In genomic region chrX:142517205-142517604, GRCm38 (mm10) we compare ENCODE assay signal across 20 mouse cellular contexts.
"Had no signal": no experiment of that assay in that cellular context is flagged by ENCODE, and none has a peak within 500 bp of the region (broad histone marks: within the 10 kb centered on the region; RNA-seq: fewer than 3 reads in every experiment).

No protein-coding gene starts in this region.

- H3K4me3 ChIP-seq: lung, embryonic 15.5 days; midbrain, embryonic 10.5 days; midbrain, embryonic 12.5 days; myocyte; neural tube, embryonic 13.5 days; neural tube, embryonic 15.5 days had no signal

- H3K4me2 ChIP-seq: lung, embryonic 15.5 days; midbrain, embryonic 12.5 days; neural tube, embryonic 13.5 days; neural tube, embryonic 15.5 days had no signal

- H3K4me1 ChIP-seq: lung, embryonic 15.5 days; midbrain, embryonic 10.5 days; midbrain, embryonic 12.5 days; neural tube, embryonic 13.5 days; neural tube, embryonic 15.5 days had no signal

- H3K36me3 ChIP-seq: lung, embryonic 15.5 days; midbrain, embryonic 10.5 days; midbrain, embryonic 12.5 days; neural tube, embryonic 13.5 days; neural tube, embryonic 15.5 days had no signal

- DNase-seq: liver, postnatal 0 days; lung, adult 2 months; lung, postnatal 10 days; midbrain, embryonic 14.5 days; retina, postnatal 1 day; right cerebral cortex, adult 18-20 months; right cerebral cortex, postnatal 25 days; right cerebral cortex, postnatal 4 days; spleen, adult 18-20 months; thymus, adult 18-20 months; thymus, postnatal 14 days; thymus, postnatal 36 days had no signal

- H3K9ac ChIP-seq: liver, postnatal 0 days; lung, embryonic 15.5 days; midbrain, embryonic 12.5 days; neural tube, embryonic 13.5 days; neural tube, embryonic 15.5 days had no signal

- ATAC-seq: midbrain, embryonic 16.5 days had no signal

- H3K27me3 ChIP-seq: lung, embryonic 15.5 days had no signal

- H3K9me3 ChIP-seq: lung, embryonic 15.5 days; midbrain, embryonic 10.5 days; midbrain, embryonic 12.5 days; neural tube, embryonic 13.5 days; neural tube, embryonic 15.5 days had no signal

- H3K27ac ChIP-seq: lung, embryonic 15.5 days; macrophage; midbrain, embryonic 10.5 days; midbrain, embryonic 12.5 days; neural tube, embryonic 13.5 days; neural tube, embryonic 15.5 days had no signal
